Mouse (Mus musculus) forebrain, postnatal 0 days (tissue): ENCODE results near the gene Sla2. TPM values are rescaled to one million over a fixed set of nuclear protein-coding genes. Genes with fewer than 3 reads are reported as not detected.
"Not testable (repeated sequence)": the region's sequence is repeated elsewhere in the genome, so short reads cannot be mapped to it uniquely, and the experiment has no call there.

Source experiments
- ATAC-seq: fragments of 200-750 bp; cut with Nextera tagmentation; 2 replicates; pipeline ENCODE4 v1.8.0; 2017; ENCODE audit warnings: mild to moderate bottlenecking, moderate library complexity
- DNase-seq: peaks from one replicate; pipeline ENCODE4 v3.0.0-alpha.2; 2015
- H3K27ac ChIP-seq: fragments of 300-500 bp; sonication (generic); 2 replicates; pipeline ENCODE4 v1.5.1; 2014; ENCODE audit warnings: low read depth, mild to moderate bottlenecking, antibody characterized with exemption, low read length, moderate library complexity, mixed read lengths
- H3K27me3 ChIP-seq: fragments of 300-500 bp; sonication (generic); 2 replicates; pipeline ENCODE4 v1.6.1; 2014; ENCODE audit warnings: mild to moderate bottlenecking, low read length, mixed read lengths; ENCODE audit not compliant: insufficient read depth
- H3K36me3 ChIP-seq: fragments of 300-500 bp; sonication (generic); 2 replicates; pipeline ENCODE4 v1.6.1; 2014; ENCODE audit warnings: mild to moderate bottlenecking, moderate library complexity; ENCODE audit not compliant: insufficient read depth
- H3K4me1 ChIP-seq: fragments of 300-500 bp; sonication (generic); 2 replicates; pipeline ENCODE4 v1.6.1; 2014; ENCODE audit warnings: antibody characterized with exemption; ENCODE audit not compliant: insufficient read depth
- H3K4me2 ChIP-seq: fragments of 300-500 bp; sonication (generic); 2 replicates; pipeline ENCODE4 v1.6.1; 2014; ENCODE audit warnings: low read depth, mild to moderate bottlenecking, moderate library complexity
- H3K4me3 ChIP-seq: fragments of 300-500 bp; sonication (generic); 2 replicates; pipeline ENCODE4 v1.5.1; 2014; ENCODE audit warnings: low read depth, low read length, mixed read lengths
- H3K9ac ChIP-seq: fragments of 300-500 bp; sonication (generic); 2 replicates; pipeline ENCODE4 v1.6.1; 2014; ENCODE audit warnings: mild to moderate bottlenecking
- H3K9me3 ChIP-seq: fragments of 300-500 bp; sonication (generic); 2 replicates; pipeline ENCODE4 v1.6.1; 2016; ENCODE audit warnings: low read length
- CTCF ChIP-seq: sonication (generic); IDR thresholded peaks from 2 replicates; pipeline ENCODE4 v1.5.1; 2016; ENCODE audit warnings: antibody characterized with exemption, control low read depth, low read depth
- WGBS: fragments of 180-500 bp; shearing (Covaris S2); extraction: QIAGEN DNeasy Blood & Tissue Kit; methylation state at CpG from one replicate; pipeline ENCODE4 v1.1.7; 2014; 5-methylcytosine and 5-hydroxymethylcytosine counted together
- polyA plus RNA-seq: library from polyadenylated mRNA; unstranded; fragments of >200 nt; fragmentation: Nextera tagmentation; extraction: Ambion mirVana; gene quantifications from 2 replicates; pipeline ENCODE4 v1.2.1, GENCODE M21; 2015
- total RNA-seq: library from RNA; depleted of rRNA; stranded (reverse); fragments of >200 nt; gene quantifications from 2 replicates; pipeline ENCODE4 v1.2.3, GENCODE M21; 2014

Gene Sla2
- total and polyA plus RNA-seq, 2 experiments from 2014 or later = 0.19 TPM; not detected in 1

DNA sequence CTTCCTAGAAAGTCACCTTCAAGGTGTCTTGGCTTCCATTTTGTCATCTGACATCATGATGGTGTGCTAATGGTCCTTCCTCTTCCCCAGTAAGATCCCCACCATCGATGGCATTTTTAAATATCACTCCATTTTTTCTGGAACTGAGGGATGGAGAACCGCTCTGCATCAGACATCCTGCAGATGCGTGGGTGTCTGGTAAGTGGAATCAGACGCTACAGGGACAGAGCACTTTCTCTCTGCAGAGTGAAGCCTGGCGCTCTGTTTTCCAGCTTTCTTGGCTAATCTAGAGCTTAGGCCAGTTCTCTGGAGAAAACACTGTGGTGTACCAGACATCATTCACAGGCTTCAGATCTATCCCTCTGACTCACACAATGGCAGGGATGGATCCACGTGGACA is 40.7 kb upstream of the Sla2 start:
- Histone ChIP-seq H3K4me2 (no peak overlapping the region), H3K36me3 (peaks cover 41% of the 10 kb centered on the region), H3K4me3 (no peak overlapping the region), H3K27me3 (no peaks in the 10 kb centered on the region), H3K27ac (no peak overlapping the region), H3K4me1 (no peaks in the 10 kb centered on the region), H3K9me3 (no peaks in the 10 kb centered on the region), H3K9ac (no peak overlapping the region)
- no peak for DNase-seq
- TF ChIP-seq CTCF = no peak
- ATAC-seq = no peak
- WGBS = 91% methylated on average over 6 of the region's 6 CpGs

DNA sequence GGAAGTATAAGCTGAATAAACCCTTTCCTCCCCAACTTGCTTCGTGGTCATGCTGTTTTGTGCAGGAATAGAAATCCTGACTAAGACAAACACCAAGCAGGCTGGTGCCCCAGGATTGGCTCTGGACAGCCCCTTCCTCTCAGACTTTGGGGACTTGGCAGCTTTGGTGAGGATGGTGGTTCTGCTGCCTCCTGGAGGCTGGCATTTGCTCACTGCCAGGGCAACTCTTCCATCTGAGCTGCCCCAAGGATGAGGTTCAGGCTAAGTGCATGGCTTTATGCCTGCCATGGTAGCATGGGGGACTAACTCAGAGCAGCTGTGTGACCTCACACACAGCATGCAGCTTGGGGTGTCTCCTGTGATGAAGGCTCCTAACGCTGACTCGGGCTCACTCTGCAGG is 38.6 kb upstream of the Sla2 start:
- not testable (repeated sequence) for DNase-seq, ATAC-seq, H3K9me3 ChIP-seq, H3K9ac ChIP-seq, H3K27ac ChIP-seq, H3K4me2 ChIP-seq, H3K4me1 ChIP-seq, H3K4me3 ChIP-seq, H3K27me3 ChIP-seq
- 88% methylated on average over 3 of the region's 3 CpGs for WGBS
- H3K36me3 ChIP-seq = peaks cover 29% of the 10 kb centered on the region

DNA sequence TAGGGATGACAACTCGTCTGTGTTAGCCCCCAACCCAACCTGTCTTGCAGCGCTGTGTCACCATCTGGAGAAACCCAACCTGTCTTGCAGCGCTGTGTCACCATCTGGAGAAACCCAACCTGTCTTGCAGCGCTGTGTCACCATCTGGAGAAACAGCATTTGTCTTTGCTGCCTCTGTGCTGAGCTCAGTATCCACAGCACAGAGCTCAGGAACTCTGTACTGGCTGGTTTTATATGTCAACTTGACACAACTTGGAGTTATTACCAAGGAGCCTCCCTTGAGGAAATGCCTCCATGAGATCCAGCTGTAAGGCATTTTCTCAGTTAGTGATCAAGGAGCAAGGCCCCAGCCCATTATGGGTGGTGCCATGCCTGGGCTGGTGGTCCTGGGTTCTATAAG is 38.1 kb upstream of the Sla2 start:
- H3K9me3 ChIP-seq, H3K9ac ChIP-seq, DNase-seq, H3K27me3 ChIP-seq, H3K4me3 ChIP-seq, H3K4me1 ChIP-seq, H3K4me2 ChIP-seq, H3K27ac ChIP-seq, ATAC-seq: not testable (repeated sequence)
- H3K36me3 ChIP-seq = peaks cover 24% of the 10 kb centered on the region
- whole genome bisulfite sequencing = 83% methylated on average over 4 of the region's 4 CpGs

DNA sequence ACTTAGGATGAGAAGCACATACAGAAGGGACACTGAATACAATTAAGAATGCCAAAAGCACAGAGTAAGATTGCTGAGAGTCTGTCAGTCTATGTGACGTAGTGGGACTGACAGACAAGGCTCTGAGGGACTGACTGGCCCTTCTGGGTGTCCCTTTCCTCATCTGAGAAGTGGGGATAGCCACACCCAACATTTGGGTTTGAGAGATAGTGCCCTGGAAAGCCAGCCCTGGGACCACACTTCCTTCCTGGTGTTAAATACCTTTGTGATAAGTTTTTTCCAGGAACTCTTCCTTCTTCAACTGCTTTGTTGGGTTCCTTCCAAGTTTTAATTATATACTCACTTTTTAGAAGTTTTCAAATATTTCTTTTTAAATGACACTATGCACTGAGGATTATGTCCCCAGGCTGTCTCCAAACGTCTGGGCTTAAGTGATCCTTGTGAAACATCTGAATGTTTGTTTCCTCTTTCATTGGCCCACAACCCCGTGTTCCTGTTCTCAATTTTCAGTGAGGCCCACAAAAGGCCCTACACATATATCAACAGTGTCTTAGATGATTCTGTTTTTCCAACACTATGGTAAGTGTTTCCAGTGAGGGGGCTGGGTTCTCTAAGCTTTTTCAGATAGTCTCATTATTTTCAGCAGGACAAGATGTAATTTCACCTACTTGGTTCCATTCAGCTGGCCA is 37.4 kb upstream of the Sla2 start:
- no peak overlapping the region for H3K9ac ChIP-seq
- no peaks in the 10 kb centered on the region for H3K9me3 ChIP-seq
- no peak for ATAC-seq
- no peak for TF ChIP-seq CTCF
- H3K27me3 ChIP-seq = no peaks in the 10 kb centered on the region
- peaks cover 20% of the 10 kb centered on the region for H3K36me3 ChIP-seq
- H3K4me2 ChIP-seq = no peak overlapping the region
- H3K27ac ChIP-seq = no peak overlapping the region
- no peaks in the 10 kb centered on the region for H3K4me1 ChIP-seq
- no peak overlapping the region for H3K4me3 ChIP-seq
- DNase-seq = no peak
- WGBS = 56% methylated on average over 3 of the region's 3 CpGs

DNA sequence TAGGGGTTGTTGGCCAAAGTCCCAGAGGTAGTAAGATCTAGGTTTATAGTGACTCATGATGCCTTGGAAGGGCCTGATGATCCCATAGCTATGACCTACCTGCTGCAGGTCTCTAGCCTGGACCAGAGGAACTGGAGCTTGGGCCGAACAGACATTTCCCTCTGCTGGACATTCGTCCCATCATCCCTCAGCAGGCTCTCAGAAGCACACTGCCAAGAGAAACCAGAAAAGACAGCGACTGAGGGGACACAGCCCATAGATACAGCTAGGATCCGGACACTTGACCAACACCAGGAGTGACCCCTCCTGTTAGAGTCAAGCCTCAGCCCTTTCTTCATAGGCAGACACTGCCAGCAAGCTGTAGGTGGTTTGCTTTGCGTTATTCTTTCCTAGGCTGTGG is 36.1 kb upstream of the Sla2 start:
- Histone ChIP-seq H3K27me3 (no peaks in the 10 kb centered on the region), H3K4me1 (no peaks in the 10 kb centered on the region), H3K4me2 (no peak overlapping the region), H3K36me3 (0 out of 2 replicates have a peak, but pooled peaks cover 12% of the 10 kb centered on the region), H3K9ac (no peak overlapping the region), H3K9me3 (no peaks in the 10 kb centered on the region), H3K4me3 (no peak overlapping the region), H3K27ac (no peak overlapping the region)
- ATAC-seq = no peak
- DNase-seq = no peak
- no peak for TF ChIP-seq CTCF
- WGBS = 80% methylated on average over 5 of the region's 5 CpGs

DNA sequence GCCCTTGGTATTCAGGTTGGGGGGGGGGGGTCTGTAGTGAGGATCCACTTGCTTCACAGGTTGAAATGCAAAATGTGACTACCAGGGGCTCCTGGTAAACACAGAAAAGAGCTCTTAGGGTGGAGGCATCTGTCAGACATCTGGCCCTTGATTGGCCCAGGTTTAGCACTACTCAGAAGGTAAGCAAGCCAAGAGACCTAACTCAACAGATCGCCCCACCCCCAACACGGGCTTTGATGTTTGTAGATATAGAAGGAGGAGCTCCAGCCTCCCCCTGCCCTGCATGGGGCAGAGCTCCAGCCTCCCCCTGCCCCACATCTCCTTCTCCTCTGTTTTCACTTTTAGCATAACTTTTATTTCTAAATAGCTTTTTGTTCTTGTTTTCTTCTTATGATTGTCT is 32.8 kb upstream of the Sla2 start:
- Histone ChIP-seq H3K4me2 (no peak overlapping the region), H3K9me3 (no peaks in the 10 kb centered on the region), H3K27me3 (no peaks in the 10 kb centered on the region), H3K4me3 (no peak overlapping the region), H3K27ac (no peak overlapping the region), H3K36me3 (no peaks in the 10 kb centered on the region), H3K9ac (no peak overlapping the region), H3K4me1 (no peaks in the 10 kb centered on the region)
- DNase-seq = no peak
- TF ChIP-seq CTCF = no peak
- no peak for ATAC-seq
- 71% methylated on average over 2 of the region's 2 CpGs for WGBS

DNA sequence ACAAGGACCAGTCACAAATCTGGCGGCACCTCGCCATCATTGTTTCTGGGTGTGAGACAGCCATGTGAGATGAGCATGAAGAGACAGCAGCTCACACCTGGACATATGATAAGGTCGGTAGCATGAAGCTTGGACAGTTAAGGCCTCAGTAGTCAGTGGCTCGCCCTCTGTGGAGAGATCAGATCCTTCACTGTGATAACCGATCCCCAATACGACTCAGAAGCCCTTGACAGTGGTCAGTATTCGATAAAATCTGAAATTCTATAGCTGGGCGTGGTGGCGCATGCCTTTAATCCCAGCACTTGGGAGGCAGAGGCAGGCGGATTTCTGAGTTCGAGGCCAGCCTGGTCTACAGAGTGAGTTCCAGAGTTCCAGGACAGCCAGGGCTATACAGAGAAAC is 32.2 kb upstream of the Sla2 start:
- not testable (repeated sequence) for DNase-seq, ATAC-seq, H3K4me1 ChIP-seq, H3K9ac ChIP-seq, H3K27ac ChIP-seq, H3K4me2 ChIP-seq, H3K36me3 ChIP-seq, H3K27me3 ChIP-seq, H3K4me3 ChIP-seq, H3K9me3 ChIP-seq
- 92% methylated on average over 11 of the region's 11 CpGs for WGBS
